Mouse (Mus musculus) liver, embryonic 11.5 days (tissue): ENCODE data around the gene Pygo1. TPM values are rescaled to one million over a fixed set of nuclear protein-coding genes. Genes with fewer than 3 reads are reported as not detected.
A peak's percentile ranks its signal among the peaks of the same experiment; 100 is the strongest.

Experiments
- ATAC-seq: fragments of 200-750 bp; cut with Nextera tagmentation; replicated peaks from 2 replicates; pipeline ENCODE4 v1.8.0; 2017; ENCODE audit warnings: moderate number of reproducible peaks, mild to moderate bottlenecking, moderate TSS enrichment, moderate library complexity; ENCODE audit not compliant: low FRiP score
- DNase-seq: peaks from one replicate; pipeline ENCODE4 v3.0.0-alpha.2; 2017; ENCODE audit warnings: low spot score
- H3K27ac ChIP-seq: fragments of 300-500 bp; sonication (generic); 2 replicates; pipeline ENCODE4 v1.5.1; 2014; ENCODE audit warnings: mild to moderate bottlenecking, low read depth, low read length, control low read depth
- H3K27me3 ChIP-seq: fragments of 300-500 bp; sonication (generic); replicated peaks from 2 replicates; pipeline ENCODE4 v1.6.1; 2014; ENCODE audit warnings: low read length, mixed read lengths; ENCODE audit not compliant: control insufficient read depth, insufficient read depth
- H3K36me3 ChIP-seq: fragments of 300-500 bp; sonication (generic); 2 replicates; pipeline ENCODE4 v1.6.1; 2014; ENCODE audit warnings: mild to moderate bottlenecking, low read length, moderate library complexity, mixed read lengths; ENCODE audit not compliant: control insufficient read depth, insufficient read depth
- H3K4me1 ChIP-seq: fragments of 300-500 bp; sonication (generic); replicated peaks from 2 replicates; pipeline ENCODE4 v1.6.1; 2014; ENCODE audit warnings: low read length, mixed read lengths; ENCODE audit not compliant: control insufficient read depth, insufficient read depth
- H3K4me2 ChIP-seq: fragments of 300-500 bp; sonication (generic); 2 replicates; pipeline ENCODE4 v1.6.1; 2014; ENCODE audit warnings: mild to moderate bottlenecking, control low read depth, moderate library complexity
- H3K4me3 ChIP-seq: fragments of 300-500 bp; sonication (generic); 2 replicates; pipeline ENCODE4 v1.5.1; 2014; ENCODE audit warnings: low read depth, low read length, control low read depth
- H3K9ac ChIP-seq: fragments of 300-500 bp; sonication (generic); 2 replicates; pipeline ENCODE4 v1.6.1; 2014; ENCODE audit warnings: low read depth, low read length, control low read depth
- H3K9me3 ChIP-seq: fragments of 300-500 bp; sonication (generic); 2 replicates; pipeline ENCODE4 v1.6.1; 2016; ENCODE audit warnings: low read length, inconsistent platforms, mixed read lengths; ENCODE audit not compliant: control insufficient read depth
- WGBS: fragments of 180-500 bp; shearing (Covaris S2); extraction: QIAGEN DNeasy Blood & Tissue Kit; methylation state at CpG from one replicate; pipeline ENCODE4 v1.1.7; 2014; 5-methylcytosine and 5-hydroxymethylcytosine counted together
- polyA plus RNA-seq: library from polyadenylated mRNA; unstranded; fragments of >200 nt; fragmentation: Nextera tagmentation; extraction: Ambion mirVana; gene quantifications from 2 replicates; pipeline ENCODE4 v1.2.1, GENCODE M21; 2014

Gene Pygo1
- polyA plus RNA-seq, 1 experiment from 2014 or later = 1.7 TPM

- no peak for ATAC-seq
Observed at GRCm38 (mm10) chr9:72889777-72890176, 35.7 kb upstream of the Pygo1 start.

GRCm38 (mm10) chr9:72890499-72891085, 34.9 kb upstream of the Pygo1 start:
- DNase-seq = no peak
- Histone ChIP-seq H3K27me3 (no peaks in the 10 kb centered on the region), H3K4me3 (no peak overlapping the region), H3K27ac (no peak overlapping the region), H3K4me2 (no peak overlapping the region), H3K9me3 (no peaks in the 10 kb centered on the region), H3K36me3 (no peaks in the 10 kb centered on the region), H3K4me1 (no peaks in the 10 kb centered on the region), H3K9ac (no peak overlapping the region)
- ATAC-seq = no peak
- 81% methylated on average over 10 of the region's 10 CpGs for WGBS

More at GRCm38 (mm10) chr9:72889777-72890176, 35.7 kb upstream of the Pygo1 start:
- WGBS = 72% methylated on average over 1 of the region's 1 CpGs
- H3K9me3 ChIP-seq = no peaks in the 10 kb centered on the region
- no peak overlapping the region for H3K4me2 ChIP-seq
- no peaks in the 10 kb centered on the region for H3K27me3 ChIP-seq
- H3K27ac ChIP-seq = no peak overlapping the region
- no peaks in the 10 kb centered on the region for H3K4me1 ChIP-seq
- no peak overlapping the region for H3K9ac ChIP-seq
- H3K4me3 ChIP-seq = no peak overlapping the region
- H3K36me3 ChIP-seq = no peaks in the 10 kb centered on the region
- no peak for DNase-seq

GRCm38 (mm10) chr9:72892761-72893160, 32.7 kb upstream of the Pygo1 start:
- no peaks in the 10 kb centered on the region for H3K36me3 ChIP-seq
- no peak overlapping the region for H3K4me3 ChIP-seq
- no peaks in the 10 kb centered on the region for H3K27me3 ChIP-seq
- no peaks in the 10 kb centered on the region for H3K4me1 ChIP-seq
- DNase-seq (no peak), ATAC-seq (no peak)
- no peak overlapping the region for H3K4me2 ChIP-seq
- H3K9ac ChIP-seq = no peak overlapping the region
- 88% methylated on average over 5 of the region's 5 CpGs for WGBS
- H3K9me3 ChIP-seq = no peaks in the 10 kb centered on the region
- no peak overlapping the region for H3K27ac ChIP-seq

GRCm38 (mm10) chr9:72894796-72895352, 30.6 kb upstream of the Pygo1 start:
- Histone ChIP-seq H3K27ac (no peak overlapping the region), H3K4me2 (no peak overlapping the region), H3K27me3 (no peaks in the 10 kb centered on the region), H3K9me3 (no peaks in the 10 kb centered on the region), H3K4me3 (no peak overlapping the region), H3K9ac (no peak overlapping the region), H3K4me1 (no peaks in the 10 kb centered on the region), H3K36me3 (no peaks in the 10 kb centered on the region)
- ATAC-seq (no peak), DNase-seq (no peak)
- 88% methylated on average over 6 of the region's 6 CpGs for WGBS

GRCm38 (mm10) chr9:72902057-72902456, 23.4 kb upstream of the Pygo1 start:
- Histone ChIP-seq H3K4me2 (no peak overlapping the region), H3K9ac (no peak overlapping the region), H3K27me3 (no peaks in the 10 kb centered on the region), H3K4me1 (peaks cover 11% of the 10 kb centered on the region; the same call in 1 of the 2 replicates), H3K36me3 (no peaks in the 10 kb centered on the region), H3K4me3 (no peak overlapping the region), H3K27ac (no peak overlapping the region), H3K9me3 (no peaks in the 10 kb centered on the region)
- ATAC-seq = no peak
- WGBS = 78% methylated on average over 8 of the region's 8 CpGs
- no peak for DNase-seq

GRCm38 (mm10) chr9:72902611-72903010, 22.8 kb upstream of the Pygo1 start:
- Histone ChIP-seq H3K4me2 (no peak overlapping the region), H3K27ac (no peak overlapping the region), H3K27me3 (no peaks in the 10 kb centered on the region), H3K36me3 (no peaks in the 10 kb centered on the region), H3K4me3 (no peak overlapping the region), H3K9ac (no peak overlapping the region), H3K4me1 (peaks cover 11% of the 10 kb centered on the region; the same call in 1 of the 2 replicates), H3K9me3 (no peaks in the 10 kb centered on the region)
- 61% methylated on average over 5 of the region's 5 CpGs for WGBS
- ATAC-seq (peak; percentile 93), DNase-seq (no peak)

- no peaks in the 10 kb centered on the region for H3K27me3 ChIP-seq
- H3K4me2 ChIP-seq = no peak overlapping the region
- H3K9ac ChIP-seq = no peak overlapping the region
- H3K9me3 ChIP-seq = no peaks in the 10 kb centered on the region
- no peak overlapping the region for H3K27ac ChIP-seq
- DNase-seq = no peak
- no peak overlapping the region for H3K4me3 ChIP-seq
- no peaks in the 10 kb centered on the region for H3K36me3 ChIP-seq
- 81% methylated on average over 6 of the region's 6 CpGs for WGBS
- H3K4me1 ChIP-seq = peaks cover 11% of the 10 kb centered on the region; the same call in 1 of the 2 replicates
- ATAC-seq = no peak
Observed at GRCm38 (mm10) chr9:72906693-72907103, 18.7 kb upstream of the Pygo1 start.

- H3K9me3 ChIP-seq = no peaks in the 10 kb centered on the region
- H3K4me3 ChIP-seq = no peak overlapping the region
- H3K36me3 ChIP-seq = no peaks in the 10 kb centered on the region
- H3K4me2 ChIP-seq = no peak overlapping the region
- H3K4me1 ChIP-seq = 0 out of 2 replicates have a peak, but pooled peaks cover 2% of the 10 kb centered on the region
- WGBS = 82% methylated on average over 2 of the region's 2 CpGs
- H3K27me3 ChIP-seq = no peaks in the 10 kb centered on the region
- DNase-seq (no peak), ATAC-seq (no peak)
- no peak overlapping the region for H3K27ac ChIP-seq
- H3K9ac ChIP-seq = no peak overlapping the region
Observed at GRCm38 (mm10) chr9:72911381-72911780, 14.1 kb upstream of the Pygo1 start.

- no peak overlapping the region for H3K27ac ChIP-seq
- WGBS = 59% methylated on average over 6 of the region's 6 CpGs
- DNase-seq (no peak), ATAC-seq (no peak)
- no peak overlapping the region for H3K4me3 ChIP-seq
- H3K36me3 ChIP-seq = no peaks in the 10 kb centered on the region
- H3K9me3 ChIP-seq = no peaks in the 10 kb centered on the region
- no peak overlapping the region for H3K9ac ChIP-seq
- H3K27me3 ChIP-seq = no peaks in the 10 kb centered on the region
- no peak overlapping the region for H3K4me2 ChIP-seq
- H3K4me1 ChIP-seq = 0 out of 2 replicates have a peak, but pooled peaks cover 2% of the 10 kb centered on the region
Observed at GRCm38 (mm10) chr9:72913551-72913950, 11.9 kb upstream of the Pygo1 start.
